Mouse (Mus musculus): Measurements from ENCODE around the gene 5430419D17Rik.

Gene 5430419D17Rik

GRCm38 (mm10) chr7:131314493-131314892 is 140.3 kb downstream of the 5430419D17Rik start:
- DNase-seq (ENCODE audit: low spot score in 2 of 2): no peak

GRCm38 (mm10) chr7:131317587-131317986 is 143.4 kb downstream of the 5430419D17Rik start:
- DNase-seq (ENCODE audit: low spot score in 2 of 2): no peak

- peak; percentile 29 to 33 for DNase-seq (ENCODE audit: low spot score in 2 of 2)
Measured at GRCm38 (mm10) chr7:131318340-131318739, 144.1 kb downstream of the 5430419D17Rik start.

- no peak for DNase-seq (ENCODE audit: low spot score in 2 of 2)
Measured at GRCm38 (mm10) chr7:131322192-131322591, 148.0 kb downstream of the 5430419D17Rik start, which contains the start of gene Cuzd1. Gene Cuzd1, minus strand, starts transcription at chr7:131322292.

- DNase-seq (ENCODE audit: low spot score in 2 of 2): no peak
Measured at GRCm38 (mm10) chr7:131327054-131327453, 152.9 kb downstream of the 5430419D17Rik start.

- no peak for DNase-seq (ENCODE audit: low spot score in 2 of 2)
Measured at GRCm38 (mm10) chr7:131329416-131329815, 155.2 kb downstream of the 5430419D17Rik start, which contains the start of gene Fam24b. Gene Fam24b, minus strand, starts transcription at chr7:131329516.

- DNase-seq (ENCODE audit: low spot score in 2 of 2): no peak
Measured at GRCm38 (mm10) chr7:131331688-131332087, 157.5 kb downstream of the 5430419D17Rik start.

GRCm38 (mm10) chr7:131333564-131333963 is 159.4 kb downstream of the 5430419D17Rik start, which contains the start of gene Fam24a:
Gene Fam24a, plus strand, starts transcription at chr7:131333864.
- no peak for DNase-seq (ENCODE audit: low spot score in 2 of 2)

- no peak for DNase-seq (ENCODE audit: low spot score in 2 of 2)
Measured at GRCm38 (mm10) chr7:131337502-131338068, 163.4 kb downstream of the 5430419D17Rik start.

GRCm38 (mm10) chr7:131345856-131346541 is 171.8 kb downstream of the 5430419D17Rik start:
- DNase-seq (ENCODE audit: low spot score in 2 of 2): no peak
